Mouse (Mus musculus): ENCODE results near the gene Pam16.

- TF ChIP-seq CTCF (IDR thresholded peaks at IDR 0.05; ENCODE audit: borderline replicate concordance, extremely low read depth, insufficient read depth, insufficient read length) = no peak
- TF ChIP-seq POLR2A (IDR thresholded peaks at IDR 0.05; ENCODE audit: borderline replicate concordance, extremely low read depth, insufficient read depth, insufficient read length, poor library complexity, severe bottlenecking) = no peak
Measured at GRCm38 (mm10) chr16:4585642-4586530, 38.9 kb downstream of the Pam16 start.
